Mouse (Mus musculus): ENCODE results near the gene Rfc2. TPM values are rescaled to one million over a fixed set of nuclear protein-coding genes. Genes with fewer than 3 reads are reported as not detected.

Rfc2 gene
- polyA plus RNA-seq, 1 experiment from 2014 or later: 174 TPM

DNA sequence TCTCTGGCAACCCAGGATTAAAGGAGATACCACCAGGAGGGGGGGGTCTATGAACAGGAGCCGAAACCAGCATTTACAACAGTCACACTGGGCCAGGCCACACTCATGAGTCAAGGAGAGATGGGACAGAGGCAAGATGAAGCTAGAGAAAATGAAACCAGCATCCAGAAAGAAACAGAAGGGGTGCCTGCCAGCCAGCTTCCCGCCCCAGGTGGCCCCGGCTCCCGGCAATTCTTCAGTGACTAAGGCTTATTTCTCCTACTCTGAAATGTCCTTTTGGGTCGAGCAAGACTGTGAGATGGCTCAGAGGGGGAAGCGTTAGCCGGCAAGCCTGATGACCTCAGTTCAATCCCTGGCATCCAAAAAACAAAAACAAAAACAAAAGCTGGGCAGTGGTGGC lies 34.4 kb upstream of the Rfc2 start:
- Histone ChIP-seq H3K4me2 (replicated peaks) (no peak overlapping the region), H3K4me1 (replicated peaks; ENCODE audit: control insufficient read depth, insufficient read depth, low read length) (peaks cover 57% of the 10 kb centered on the region), H3K27ac (no peak overlapping the region), H3K27me3 (ENCODE audit: control insufficient read depth, insufficient read depth, low read length) (no peaks in the 10 kb centered on the region), H3K9ac (no peak overlapping the region), H3K36me3 (replicated peaks; ENCODE audit: control insufficient read depth, insufficient read depth) (peaks cover 10% of the 10 kb centered on the region; the same call in 1 of the 2 replicates), H3K4me3 (replicated peaks; ENCODE audit: low read length) (no peak overlapping the region), H3K9me3 (ENCODE audit: control insufficient read depth, low read length) (no peaks in the 10 kb centered on the region)
- DNase-seq (ENCODE audit: low spot score): no peak
- 77% methylated on average over 7 of the region's 7 CpGs for WGBS
- no peak for ATAC-seq (ENCODE audit: low FRiP score)

DNA sequence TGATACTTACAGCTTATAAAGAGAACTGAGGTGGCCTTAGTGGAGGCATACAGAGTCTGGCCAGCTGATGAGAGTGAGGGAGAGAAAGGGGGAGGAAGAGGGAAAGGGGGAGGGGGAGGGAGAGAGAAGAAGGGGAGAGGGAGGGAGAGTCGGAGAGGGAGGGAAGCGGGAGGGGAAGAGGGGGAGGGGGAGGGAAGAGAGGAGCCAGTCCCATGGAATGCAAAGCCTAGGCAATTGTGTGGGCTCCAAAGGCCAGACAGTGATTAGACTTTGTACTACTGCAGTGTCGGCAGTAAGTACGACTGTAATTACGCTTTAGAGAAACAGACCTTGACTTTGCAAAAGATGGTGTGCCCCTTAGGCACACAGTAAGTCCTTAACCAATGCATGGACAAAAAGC lies 32.9 kb upstream of the Rfc2 start:
- ATAC-seq (ENCODE audit: low FRiP score): no peak
- no peak overlapping the region for H3K9ac ChIP-seq
- no peak overlapping the region for H3K4me3 ChIP-seq (replicated peaks; ENCODE audit: low read length)
- no peak overlapping the region for H3K27ac ChIP-seq
- peaks cover 57% of the 10 kb centered on the region for H3K4me1 ChIP-seq (replicated peaks; ENCODE audit: control insufficient read depth, insufficient read depth, low read length)
- peaks cover 10% of the 10 kb centered on the region; the same call in 1 of the 2 replicates for H3K36me3 ChIP-seq (replicated peaks; ENCODE audit: control insufficient read depth, insufficient read depth)
- 51% methylated on average over 5 of the region's 5 CpGs for WGBS
- DNase-seq (ENCODE audit: low spot score): no peak
- H3K27me3 ChIP-seq (ENCODE audit: control insufficient read depth, insufficient read depth, low read length): no peaks in the 10 kb centered on the region
- H3K4me2 ChIP-seq (replicated peaks): peak overlapping the region; percentile 88; the same call in 1 of the 2 replicates
- H3K9me3 ChIP-seq (ENCODE audit: control insufficient read depth, low read length): no peaks in the 10 kb centered on the region

DNA sequence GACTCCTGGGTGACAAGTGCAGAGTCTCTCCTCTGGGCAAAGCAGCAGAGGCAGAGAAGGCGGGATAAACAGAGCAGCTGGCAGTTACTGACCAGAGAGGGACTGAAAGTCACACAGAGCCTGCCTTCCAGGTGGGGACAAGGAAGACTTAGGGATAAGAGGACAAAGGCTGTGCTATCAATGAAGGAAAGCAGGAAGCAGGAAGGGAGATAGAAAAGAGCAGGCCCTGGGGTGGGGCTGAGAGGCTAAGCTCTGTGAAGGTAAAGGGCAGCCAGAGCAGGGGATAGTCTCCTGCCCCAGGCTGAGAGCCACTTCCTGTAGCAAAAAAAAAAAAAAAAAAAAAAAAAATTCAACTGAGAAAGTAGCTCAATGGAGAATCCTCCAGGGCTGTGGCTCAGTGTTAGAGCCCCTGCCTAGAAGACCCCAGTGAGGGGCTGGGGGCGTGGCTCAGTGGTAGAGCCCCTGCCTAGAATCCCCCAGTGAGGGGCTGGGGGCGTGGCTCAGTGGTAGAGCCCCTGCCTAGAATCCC lies 31.5 kb upstream of the Rfc2 start:
- H3K4me2 ChIP-seq (replicated peaks): peak overlapping the region; percentile 88
- peak overlapping the region; percentile 12; the same call in 1 of the 2 replicates for H3K4me3 ChIP-seq (replicated peaks; ENCODE audit: low read length)
- H3K9ac ChIP-seq: peak overlapping the region; percentile 3; the same call in 1 of the 2 replicates
- ATAC-seq (ENCODE audit: low FRiP score) (no peak), DNase-seq (ENCODE audit: low spot score) (no peak)
- 0 out of 2 replicates have a peak, but pooled peaks cover 6% of the 10 kb centered on the region for H3K36me3 ChIP-seq (replicated peaks; ENCODE audit: control insufficient read depth, insufficient read depth)
- H3K27ac ChIP-seq: no peak overlapping the region
- no peaks in the 10 kb centered on the region for H3K9me3 ChIP-seq (ENCODE audit: control insufficient read depth, low read length)
- peaks cover 56% of the 10 kb centered on the region for H3K4me1 ChIP-seq (replicated peaks; ENCODE audit: control insufficient read depth, insufficient read depth, low read length)
- 100% methylated on average over 2 of the region's 3 CpGs for WGBS
- H3K27me3 ChIP-seq (ENCODE audit: control insufficient read depth, insufficient read depth, low read length): no peaks in the 10 kb centered on the region

DNA sequence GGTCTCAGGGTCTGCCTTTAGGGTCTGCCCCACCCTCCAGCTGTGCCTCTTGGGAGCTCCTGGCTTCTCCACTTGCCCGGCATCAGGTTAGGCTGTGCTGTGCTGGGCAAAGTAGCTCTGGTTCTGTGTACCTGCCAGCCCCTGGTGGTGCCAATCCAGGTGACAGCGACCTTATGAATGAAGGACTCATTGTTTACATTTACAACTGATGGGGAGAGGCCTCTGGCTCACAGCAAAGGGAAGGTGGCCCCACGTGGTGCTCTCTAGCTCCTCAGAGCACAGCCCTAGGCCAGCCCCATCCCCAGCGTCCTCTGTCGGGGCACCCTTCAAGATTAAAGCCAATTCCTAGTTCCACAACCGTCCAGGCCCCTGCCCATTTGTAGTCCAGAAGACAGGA lies 30.3 kb upstream of the Rfc2 start:
- ATAC-seq (ENCODE audit: low FRiP score): no peak
- H3K27me3 ChIP-seq (ENCODE audit: control insufficient read depth, insufficient read depth, low read length): no peaks in the 10 kb centered on the region
- peaks cover 56% of the 10 kb centered on the region for H3K4me1 ChIP-seq (replicated peaks; ENCODE audit: control insufficient read depth, insufficient read depth, low read length)
- 0 out of 2 replicates have a peak, but pooled peaks cover 6% of the 10 kb centered on the region for H3K36me3 ChIP-seq (replicated peaks; ENCODE audit: control insufficient read depth, insufficient read depth)
- peak overlapping the region; percentile 99 for H3K27ac ChIP-seq
- H3K4me2 ChIP-seq (replicated peaks): peak overlapping the region; percentile 88
- H3K9me3 ChIP-seq (ENCODE audit: control insufficient read depth, low read length): no peaks in the 10 kb centered on the region
- no peak for DNase-seq (ENCODE audit: low spot score)
- 7% methylated on average over 6 of the region's 6 CpGs for WGBS
- peak overlapping the region; percentile 99 for H3K9ac ChIP-seq
- peak overlapping the region; percentile 99 for H3K4me3 ChIP-seq (replicated peaks; ENCODE audit: low read length)

DNA sequence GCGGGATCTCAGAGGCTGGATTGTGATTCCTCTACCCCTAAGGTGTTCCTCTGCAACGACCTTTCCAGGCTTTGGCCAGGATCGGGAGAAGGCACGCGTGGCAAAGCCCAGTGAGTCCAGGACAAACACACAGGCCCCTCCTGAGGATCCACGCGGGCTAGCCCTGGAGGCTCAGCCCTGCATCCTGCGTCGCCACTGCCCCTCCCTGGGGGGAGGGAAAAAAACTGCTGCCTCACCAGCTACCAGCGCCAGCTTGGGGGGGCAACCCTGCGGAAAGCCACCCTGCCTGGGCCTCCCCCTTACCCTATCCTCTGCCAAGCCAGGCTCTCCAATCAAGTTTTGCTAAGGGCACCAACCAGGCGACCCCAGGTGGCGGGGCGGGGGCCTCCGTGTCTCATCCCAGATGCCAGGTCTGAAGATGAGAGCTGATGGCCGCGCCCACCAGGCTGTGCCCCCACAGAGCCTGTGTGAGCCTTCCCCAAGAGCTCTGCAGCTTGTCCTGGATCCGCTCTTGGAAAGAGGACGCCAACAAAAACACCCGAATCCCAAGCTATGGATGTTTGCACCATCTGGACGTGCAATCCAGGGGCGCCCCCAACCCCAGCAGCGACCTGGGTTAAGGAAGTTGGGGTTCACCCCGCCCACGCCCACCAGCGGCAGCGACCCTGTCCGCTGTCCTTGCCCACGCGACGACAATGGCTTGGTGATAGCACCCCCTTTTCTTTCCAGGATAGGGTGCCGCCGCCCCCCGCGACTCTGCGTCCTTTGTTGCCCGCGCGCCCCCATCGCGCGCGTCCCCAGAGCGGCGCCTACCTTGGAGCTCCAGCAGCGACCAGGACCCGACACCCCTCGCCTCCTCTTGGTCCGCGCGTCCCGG lies 29.7 kb upstream of the Rfc2 start:
- Histone ChIP-seq H3K27me3 (ENCODE audit: control insufficient read depth, insufficient read depth, low read length) (no peaks in the 10 kb centered on the region), H3K4me3 (replicated peaks; ENCODE audit: low read length) (peak overlapping the region; percentile 99), H3K9ac (peak overlapping the region; percentile 99), H3K27ac (peak overlapping the region; percentile 99), H3K4me2 (replicated peaks) (peak overlapping the region; percentile 88), H3K9me3 (ENCODE audit: control insufficient read depth, low read length) (no peaks in the 10 kb centered on the region), H3K4me1 (replicated peaks; ENCODE audit: control insufficient read depth, insufficient read depth, low read length) (peaks cover 55% of the 10 kb centered on the region), H3K36me3 (replicated peaks; ENCODE audit: control insufficient read depth, insufficient read depth) (0 out of 2 replicates have a peak, but pooled peaks cover 6% of the 10 kb centered on the region)
- DNase-seq (ENCODE audit: low spot score) (peak; percentile 53), ATAC-seq (ENCODE audit: low FRiP score) (peak; percentile 34)
- WGBS: under 1% methylated on average over 51 of the region's 52 CpGs

DNA sequence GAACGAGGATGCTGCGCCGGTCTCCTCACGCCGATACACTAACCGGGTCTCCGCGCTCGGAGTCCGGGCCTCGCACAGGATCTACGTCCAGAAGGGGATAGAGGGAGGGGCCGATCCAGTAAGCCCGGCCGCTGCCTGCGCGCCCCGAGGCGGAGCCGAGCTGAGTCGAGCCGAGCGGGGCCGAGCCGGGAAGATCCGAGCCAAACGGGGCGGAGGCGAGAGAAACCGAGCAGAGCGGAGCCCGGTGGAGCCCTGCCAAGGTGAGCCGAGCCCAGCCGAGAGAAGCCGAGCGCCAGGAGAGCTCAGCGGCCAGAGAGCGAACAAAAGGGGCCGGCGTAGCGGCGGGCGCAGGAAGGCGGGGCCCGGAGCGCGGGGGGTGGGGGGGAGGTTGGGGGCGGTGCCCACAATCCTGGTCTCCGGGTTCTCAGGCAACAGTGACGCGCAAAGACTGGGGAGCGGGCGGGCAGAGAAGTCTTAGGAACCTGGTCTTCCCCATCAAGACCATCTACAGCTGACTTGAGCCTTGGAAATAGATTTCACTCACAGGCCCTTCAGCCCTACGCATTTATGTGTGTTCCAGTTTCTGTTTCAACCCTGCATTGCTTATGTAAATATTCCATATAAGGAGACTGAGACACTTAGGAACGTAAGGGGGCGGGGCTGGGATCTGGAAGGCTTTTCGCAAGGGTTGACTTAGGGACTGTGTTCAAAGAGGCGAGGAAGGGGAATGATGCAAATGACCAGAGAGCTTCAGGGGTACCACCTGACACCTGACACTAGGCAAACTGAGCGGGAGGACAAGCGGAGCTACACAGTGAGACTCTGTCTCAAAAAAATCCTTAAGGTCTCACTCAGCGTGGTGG lies 28.8 kb upstream of the Rfc2 start, which contains the start of gene Clip2:
Gene Clip2, minus strand, starts transcription at position 325 of the 863 bp plus-strand sequence.
- WGBS: under 1% methylated on average over 61 of the region's 61 CpGs
- Histone ChIP-seq H3K4me1 (replicated peaks; ENCODE audit: control insufficient read depth, insufficient read depth, low read length) (peaks cover 49% of the 10 kb centered on the region), H3K27me3 (ENCODE audit: control insufficient read depth, insufficient read depth, low read length) (no peaks in the 10 kb centered on the region), H3K9ac (peak within 1 kb of the TSS; percentile 99), H3K27ac (peak within 1 kb of the TSS; percentile 99), H3K36me3 (replicated peaks; ENCODE audit: control insufficient read depth, insufficient read depth) (0 out of 2 replicates have a peak, but pooled peaks cover 6% of the 10 kb centered on the region), H3K4me2 (replicated peaks) (peak within 1 kb of the TSS; percentile 88), H3K4me3 (replicated peaks; ENCODE audit: low read length) (peak within 1 kb of the TSS; percentile 99), H3K9me3 (ENCODE audit: control insufficient read depth, low read length) (no peaks in the 10 kb centered on the region)
- DNase-seq (ENCODE audit: low spot score) (peak; percentile 97), ATAC-seq (ENCODE audit: low FRiP score) (peak; percentile 93)

DNA sequence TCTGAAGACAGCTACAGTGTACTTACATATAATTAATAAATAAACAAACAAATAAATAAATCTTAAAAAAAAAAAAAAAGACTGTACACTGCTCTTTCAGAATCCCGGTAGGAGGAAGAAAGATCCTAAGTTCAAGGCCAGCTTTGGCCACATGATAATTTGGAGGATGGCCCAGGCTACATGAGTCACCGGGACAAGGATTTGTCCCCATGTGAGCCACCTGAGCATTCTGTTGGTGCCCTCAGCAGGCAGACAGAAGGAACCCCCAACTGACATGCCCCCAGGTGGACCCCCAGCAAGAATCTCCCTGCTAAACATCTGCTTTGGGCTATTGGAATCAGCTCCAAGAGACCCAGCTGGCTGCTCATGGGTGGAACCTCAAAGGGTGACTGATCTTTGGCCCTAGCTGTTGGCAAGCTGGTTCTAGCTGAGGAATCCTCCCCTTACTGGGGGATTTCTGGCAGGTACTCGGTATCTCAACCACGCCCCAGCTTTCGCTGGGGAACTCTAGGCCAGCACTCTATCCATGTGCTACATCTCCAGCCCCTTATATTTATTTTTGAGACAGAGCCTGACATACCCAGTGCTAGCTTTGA lies 27.1 kb upstream of the Rfc2 start:
- Histone ChIP-seq H3K36me3 (replicated peaks; ENCODE audit: control insufficient read depth, insufficient read depth) (no peaks in the 10 kb centered on the region), H3K9ac (no peak overlapping the region), H3K4me3 (replicated peaks; ENCODE audit: low read length) (no peak overlapping the region), H3K4me2 (replicated peaks) (no peak overlapping the region), H3K9me3 (ENCODE audit: control insufficient read depth, low read length) (no peaks in the 10 kb centered on the region), H3K4me1 (replicated peaks; ENCODE audit: control insufficient read depth, insufficient read depth, low read length) (peaks cover 32% of the 10 kb centered on the region), H3K27ac (no peak overlapping the region), H3K27me3 (ENCODE audit: control insufficient read depth, insufficient read depth, low read length) (no peaks in the 10 kb centered on the region)
- no peak for ATAC-seq (ENCODE audit: low FRiP score)
- 93% methylated on average over 5 of the region's 5 CpGs for WGBS
- DNase-seq (ENCODE audit: low spot score): no peak

DNA sequence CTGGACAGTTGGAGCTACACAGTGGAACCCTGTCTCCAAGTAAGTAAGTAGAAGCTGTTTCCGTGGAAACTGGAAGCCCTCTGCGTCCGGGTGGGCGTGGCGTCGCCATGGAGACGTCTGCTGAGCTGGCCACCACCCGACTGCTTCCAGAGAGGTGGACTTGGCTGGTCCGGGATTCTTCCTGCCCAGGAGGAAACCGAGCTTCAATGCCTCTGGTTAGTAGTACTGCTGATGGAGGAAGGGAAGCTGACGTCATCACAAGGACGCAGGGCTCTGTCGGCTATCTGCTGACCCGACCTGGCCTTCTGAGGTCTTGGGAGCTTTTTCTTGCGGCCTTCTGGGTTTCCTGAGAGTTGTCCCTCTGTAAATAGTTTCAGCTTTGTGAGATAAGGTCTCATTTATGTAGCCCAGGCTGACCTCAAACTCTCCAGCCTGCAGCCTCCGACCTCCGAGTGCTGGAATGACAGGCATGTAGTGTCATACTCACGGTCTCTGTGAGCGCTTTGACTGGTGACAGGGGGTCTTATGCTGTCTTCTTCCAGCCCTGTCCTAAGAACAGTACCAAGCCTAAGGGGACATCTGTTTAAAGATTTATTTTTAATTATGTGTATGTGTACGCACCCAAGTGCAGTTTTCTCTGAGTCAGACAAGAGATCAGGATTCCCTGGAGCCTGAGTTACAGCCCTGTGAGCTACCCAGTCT lies 25.6 kb upstream of the Rfc2 start:
- peak overlapping the region; percentile 37 for H3K4me2 ChIP-seq (replicated peaks)
- no peaks in the 10 kb centered on the region for H3K27me3 ChIP-seq (ENCODE audit: control insufficient read depth, insufficient read depth, low read length)
- 13% methylated on average over 20 of the region's 20 CpGs for WGBS
- H3K36me3 ChIP-seq (replicated peaks; ENCODE audit: control insufficient read depth, insufficient read depth): no peaks in the 10 kb centered on the region
- no peak overlapping the region; the same call in 1 of the 2 replicates for H3K4me3 ChIP-seq (replicated peaks; ENCODE audit: low read length)
- no peaks in the 10 kb centered on the region for H3K9me3 ChIP-seq (ENCODE audit: control insufficient read depth, low read length)
- peaks cover 16% of the 10 kb centered on the region for H3K4me1 ChIP-seq (replicated peaks; ENCODE audit: control insufficient read depth, insufficient read depth, low read length)
- DNase-seq (ENCODE audit: low spot score) (peak; percentile 66), ATAC-seq (ENCODE audit: low FRiP score) (no peak)
- H3K27ac ChIP-seq: no peak overlapping the region
- H3K9ac ChIP-seq: peak overlapping the region; percentile 20; the same call in 1 of the 2 replicates
